Mouse (Mus musculus) bone marrow, adult 2 months (tissue): ENCODE measurements at regions not wholly inside any gene's neighbourhood (a gene's known extent, or its start where the extent isn't known, plus 50 kb on each side); places are given as distances from the start of the nearest gene placed in this dataset.

ENCODE experiments used
- CTCF ChIP-seq: fragments of 200-500 bp; IDR thresholded peaks from 2 replicates; pipeline ENCODE4 v1.5.1; 2011; ENCODE audit warnings: low read length, control low read depth; ENCODE audit not compliant: control insufficient read depth, insufficient read depth
- POLR2A ChIP-seq: fragments of 200-500 bp; IDR thresholded peaks from 2 replicates; pipeline ENCODE4 v1.6.1; 2011; ENCODE audit warnings: low read depth, mild to moderate bottlenecking, control low read depth, low read length, borderline replicate concordance; ENCODE audit not compliant: control insufficient read depth

- no peak for TF ChIP-seq CTCF
- no peak for TF ChIP-seq POLR2A
These were observed 608.7 kb downstream of the Hs3st4 start for GRCm38 (mm10) chr7:124591369-124591768.
